Mouse (Mus musculus) heart, embryonic 15.5 days (tissue): Measurements from ENCODE around the gene Ankrd54. TPM values are rescaled to one million over a fixed set of nuclear protein-coding genes. Genes with fewer than 3 reads are reported as not detected.

ENCODE experiments used
- ATAC-seq: fragments of 200-750 bp; cut with Nextera tagmentation; replicated peaks from 2 replicates; pipeline ENCODE4 v1.8.0; 2017; ENCODE audit warnings: low read depth, moderate TSS enrichment; ENCODE audit not compliant: insufficient number of reproducible peaks, insufficient read depth, low FRiP score
- H3K27ac ChIP-seq: fragments of 300-500 bp; sonication (generic); 2 replicates; pipeline ENCODE4 v1.5.1; 2015; ENCODE audit warnings: mild to moderate bottlenecking, inconsistent platforms
- H3K27me3 ChIP-seq: fragments of 300-500 bp; sonication (generic); 2 replicates; pipeline ENCODE4 v1.6.1; 2015; ENCODE audit warnings: inconsistent platforms
- H3K36me3 ChIP-seq: fragments of 300-500 bp; sonication (generic); 2 replicates; pipeline ENCODE4 v1.6.1; 2015; ENCODE audit warnings: mild to moderate bottlenecking, inconsistent platforms
- H3K4me1 ChIP-seq: fragments of 300-500 bp; sonication (generic); replicated peaks from 2 replicates; pipeline ENCODE4 v1.6.1; 2015; ENCODE audit warnings: inconsistent platforms
- H3K4me2 ChIP-seq: fragments of 300-500 bp; sonication (generic); 2 replicates; pipeline ENCODE4 v1.6.1; 2015; ENCODE audit warnings: inconsistent platforms, mild to moderate bottlenecking, moderate library complexity
- H3K4me3 ChIP-seq: fragments of 300-500 bp; sonication (generic); 2 replicates; pipeline ENCODE4 v1.5.1; 2015; ENCODE audit warnings: mild to moderate bottlenecking, inconsistent platforms
- H3K9ac ChIP-seq: fragments of 300-500 bp; sonication (generic); 2 replicates; pipeline ENCODE4 v1.6.1; 2015; ENCODE audit warnings: mild to moderate bottlenecking, inconsistent platforms
- H3K9me3 ChIP-seq: fragments of 300-500 bp; sonication (generic); replicated peaks from 2 replicates; pipeline ENCODE4 v1.6.1; 2016; ENCODE audit warnings: inconsistent platforms
- WGBS: fragments of 180-500 bp; shearing (Covaris S2); methylation state at CpG from one replicate; pipeline ENCODE4 v1.1.7; 2015; ENCODE audit warnings: mixed read lengths; 5-methylcytosine and 5-hydroxymethylcytosine counted together
- polyA plus RNA-seq: library from polyadenylated mRNA; unstranded; fragments of >200 nt; fragmentation: Nextera tagmentation; extraction: Ambion mirVana; gene quantifications from 2 replicates; pipeline ENCODE4 v1.2.1, GENCODE M21; 2015

Ankrd54 gene
- polyA plus RNA-seq, 1 experiment from 2014 or later, result 20.4 TPM

DNA sequence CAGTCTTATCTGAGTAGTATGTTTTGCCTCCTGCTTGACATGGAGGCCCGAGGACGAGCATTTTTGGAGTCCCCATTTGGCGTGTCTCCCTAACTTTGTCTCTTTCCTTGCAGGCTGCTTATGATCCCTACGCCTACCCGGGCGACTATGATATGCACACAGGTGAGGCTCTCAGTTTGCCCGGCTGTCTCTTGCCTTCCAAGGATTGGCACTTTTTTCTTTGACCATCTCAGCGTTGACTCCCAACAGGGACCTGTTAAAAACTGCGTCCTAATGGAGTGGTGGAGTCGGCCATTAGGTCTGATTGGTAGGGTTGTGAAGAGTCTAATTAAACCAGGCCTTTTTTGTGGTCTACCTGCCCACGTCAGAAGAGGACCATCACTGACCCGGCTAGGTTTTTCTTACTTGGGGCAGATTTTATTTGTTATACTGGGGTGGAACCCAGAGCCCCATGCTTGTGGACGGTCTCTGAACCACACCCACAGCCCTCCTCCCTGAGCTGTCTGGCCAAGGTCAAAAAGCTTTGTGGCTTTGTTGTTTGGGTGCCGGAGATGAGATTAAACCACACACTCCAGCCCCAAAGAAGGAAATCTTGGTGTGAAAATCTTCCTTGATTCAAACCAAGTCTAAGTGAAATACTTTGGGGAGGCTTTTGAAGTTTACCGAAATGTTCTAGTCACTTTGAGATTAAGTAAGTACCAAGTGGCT is 13.1 kb upstream of the Ankrd54 start:
- Histone ChIP-seq H3K4me1 (peaks cover 15% of the 10 kb centered on the region), H3K9me3 (no peaks in the 10 kb centered on the region), H3K27me3 (no peaks in the 10 kb centered on the region), H3K4me3 (peak overlapping the region; percentile 92), H3K27ac (peak overlapping the region; percentile 85; the same call in 1 of the 2 replicates), H3K9ac (peak overlapping the region; percentile 91), H3K4me2 (peak overlapping the region; percentile 87), H3K36me3 (peaks cover 38% of the 10 kb centered on the region)
- 31% methylated on average over 15 of the region's 15 CpGs for whole genome bisulfite sequencing
- no peak for ATAC-seq

- under 1% methylated on average over 49 of the region's 49 CpGs for WGBS
- peak; percentile 84 for ATAC-seq
- H3K27ac ChIP-seq, result peak within 1 kb of the TSS; percentile 85
- peak within 1 kb of the TSS; percentile 92 for H3K4me3 ChIP-seq
- H3K36me3 ChIP-seq, result peaks cover 33% of the 10 kb centered on the region
- no peaks in the 10 kb centered on the region for H3K27me3 ChIP-seq
- peak within 1 kb of the TSS; percentile 91 for H3K9ac ChIP-seq
- H3K4me2 ChIP-seq, result peak within 1 kb of the TSS; percentile 87
- H3K9me3 ChIP-seq, result no peaks in the 10 kb centered on the region
- H3K4me1 ChIP-seq, result peaks cover 15% of the 10 kb centered on the region
Observed at GRCm38 (mm10) chr15:79074913-79075532, 12.3 kb upstream of the Ankrd54 start, which contains the start of gene Eif3l. TSS of gene Eif3l (plus strand) at chr15:79075179.

DNA sequence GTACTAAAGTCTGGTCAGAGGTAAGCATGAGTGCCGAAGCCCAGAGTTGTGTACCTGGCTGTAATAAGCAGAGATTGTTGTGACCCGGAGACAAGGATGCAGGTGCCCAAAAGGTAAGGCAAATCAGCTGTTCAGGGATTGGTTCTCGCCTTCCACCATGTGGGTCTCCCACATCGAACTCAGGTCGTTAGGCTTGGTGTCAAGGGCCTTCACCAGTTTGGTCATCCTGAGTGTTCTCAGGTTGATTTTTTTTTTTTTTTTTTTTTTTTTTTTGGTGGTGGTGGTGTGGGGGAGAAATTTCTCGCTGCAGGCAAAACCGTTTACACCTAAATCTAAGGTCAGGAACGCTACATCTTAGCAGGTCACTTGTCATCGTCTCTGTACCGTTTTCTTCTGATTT is 11.8 kb upstream of the Ankrd54 start:
- WGBS, result 30% methylated on average over 10 of the region's 10 CpGs

DNA sequence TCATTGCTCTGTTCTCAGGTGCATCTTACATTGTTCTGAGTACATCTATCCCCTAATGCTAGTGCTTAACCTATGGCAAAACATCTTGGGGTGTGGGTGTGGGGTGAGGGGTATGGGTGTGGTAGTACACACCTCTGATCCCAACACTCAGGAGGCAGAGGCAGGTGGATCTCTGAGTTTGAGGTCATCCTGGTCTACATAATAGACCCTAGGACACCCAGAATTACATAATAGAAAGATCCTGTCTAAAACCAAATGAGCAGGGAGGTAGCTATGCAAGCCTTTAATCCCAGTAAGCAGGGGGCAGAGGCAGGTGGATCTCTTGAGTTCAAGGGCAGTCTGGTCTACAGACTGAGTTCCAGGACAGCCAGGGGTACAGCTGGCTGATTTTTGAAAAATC is 11.1 kb upstream of the Ankrd54 start:
- Histone ChIP-seq H3K4me3 (no peak overlapping the region), H3K27ac (no peak overlapping the region), H3K27me3 (no peaks in the 10 kb centered on the region), H3K4me2 (no peak overlapping the region), H3K4me1 (peaks cover 15% of the 10 kb centered on the region), H3K36me3 (peaks cover 21% of the 10 kb centered on the region), H3K9me3 (no peaks in the 10 kb centered on the region), H3K9ac (no peak overlapping the region)
- no peak for ATAC-seq

More for the DNA sequence above, 11.8 kb upstream of the Ankrd54 start:
- peak overlapping the region; percentile 92 for H3K4me3 ChIP-seq
- no peaks in the 10 kb centered on the region for H3K27me3 ChIP-seq
- H3K9me3 ChIP-seq, result no peaks in the 10 kb centered on the region
- H3K4me1 ChIP-seq, result peaks cover 15% of the 10 kb centered on the region
- H3K27ac ChIP-seq, result peak overlapping the region; percentile 85
- ATAC-seq, result no peak
- peaks cover 27% of the 10 kb centered on the region for H3K36me3 ChIP-seq
- H3K9ac ChIP-seq, result peak overlapping the region; percentile 91
- H3K4me2 ChIP-seq, result peak overlapping the region; percentile 87

GRCm38 (mm10) chr15:79071117-79072039 is 8.7 kb upstream of the Ankrd54 start:
- ATAC-seq, result no peak
- Histone ChIP-seq H3K9ac (no peak overlapping the region), H3K9me3 (no peaks in the 10 kb centered on the region), H3K27ac (no peak overlapping the region), H3K4me2 (no peak overlapping the region), H3K4me3 (no peak overlapping the region), H3K27me3 (no peaks in the 10 kb centered on the region), H3K4me1 (peaks cover 15% of the 10 kb centered on the region), H3K36me3 (no peaks in the 10 kb centered on the region)
- 64% methylated on average over 5 of the region's 5 CpGs for WGBS

DNA sequence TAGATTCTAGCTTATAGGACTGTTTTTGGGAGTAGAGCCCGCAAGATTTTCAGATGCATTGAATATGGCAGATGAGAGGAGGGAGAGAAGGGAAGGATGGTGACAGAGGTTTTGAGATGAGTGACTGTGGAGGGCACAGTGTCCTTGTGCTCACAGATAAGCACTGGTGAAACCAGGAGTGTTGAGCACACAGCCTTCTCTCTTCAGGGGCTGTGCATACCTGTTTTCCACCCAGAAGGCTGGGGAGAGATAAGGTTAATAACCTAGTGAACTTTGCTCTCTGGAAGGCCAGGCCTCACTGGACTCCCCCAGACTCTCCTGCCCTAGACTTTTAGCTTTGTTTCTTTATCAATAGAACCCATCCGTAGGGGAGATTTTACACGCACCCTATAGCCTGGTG is 5.7 kb upstream of the Ankrd54 start:
- Histone ChIP-seq H3K27ac (no peak overlapping the region), H3K9ac (no peak overlapping the region), H3K4me2 (no peak overlapping the region), H3K4me1 (peaks cover 4% of the 10 kb centered on the region), H3K36me3 (no peaks in the 10 kb centered on the region), H3K9me3 (no peaks in the 10 kb centered on the region), H3K27me3 (no peaks in the 10 kb centered on the region), H3K4me3 (no peak overlapping the region)
- no peak for ATAC-seq
- WGBS, result 61% methylated on average over 3 of the region's 3 CpGs

GRCm38 (mm10) chr15:79067631-79068030 is 4.9 kb upstream of the Ankrd54 start:
- Histone ChIP-seq H3K36me3 (no peaks in the 10 kb centered on the region), H3K4me1 (peaks cover 6% of the 10 kb centered on the region), H3K4me2 (no peak overlapping the region), H3K4me3 (no peak overlapping the region), H3K9ac (no peak overlapping the region), H3K27me3 (no peaks in the 10 kb centered on the region), H3K9me3 (no peaks in the 10 kb centered on the region), H3K27ac (no peak overlapping the region)
- no peak for ATAC-seq
- whole genome bisulfite sequencing, result 37% methylated on average over 3 of the region's 3 CpGs

DNA sequence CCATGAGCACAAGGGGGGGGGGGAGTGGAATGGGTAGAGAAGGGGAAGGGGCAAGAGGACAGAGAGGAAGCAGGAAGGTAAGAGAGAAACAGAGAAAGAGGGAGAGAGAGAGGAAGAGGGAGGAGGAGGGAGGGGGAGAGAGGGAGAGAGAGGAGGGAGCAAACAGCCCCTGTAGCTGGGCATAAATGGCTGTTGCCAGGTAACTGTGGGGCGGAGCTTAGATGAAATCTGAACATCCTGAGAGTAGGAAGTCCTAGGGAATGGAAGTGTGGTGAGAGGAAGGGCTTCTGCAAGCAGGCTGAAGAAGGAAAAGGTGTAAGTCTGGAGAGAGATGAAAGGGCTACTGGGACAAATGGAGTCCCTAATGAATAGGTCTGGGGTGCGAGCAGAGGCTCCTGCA is 3.6 kb upstream of the Ankrd54 start:
- H3K4me1 ChIP-seq, result peaks cover 15% of the 10 kb centered on the region
- no peak for ATAC-seq
- no peak overlapping the region for H3K4me3 ChIP-seq
- H3K4me2 ChIP-seq, result no peak overlapping the region
- WGBS, result 58% methylated on average over 2 of the region's 2 CpGs
- no peak overlapping the region for H3K27ac ChIP-seq
- H3K9me3 ChIP-seq, result no peaks in the 10 kb centered on the region
- no peaks in the 10 kb centered on the region for H3K36me3 ChIP-seq
- H3K27me3 ChIP-seq, result no peaks in the 10 kb centered on the region
- no peak overlapping the region for H3K9ac ChIP-seq

GRCm38 (mm10) chr15:79065086-79065770 is 2.5 kb upstream of the Ankrd54 start:
- Histone ChIP-seq H3K27me3 (no peaks in the 10 kb centered on the region), H3K36me3 (0 out of 2 replicates have a peak, but pooled peaks cover 7% of the 10 kb centered on the region), H3K9me3 (no peaks in the 10 kb centered on the region), H3K4me3 (no peak overlapping the region), H3K9ac (no peak overlapping the region), H3K27ac (no peak overlapping the region), H3K4me2 (no peak overlapping the region), H3K4me1 (peaks cover 19% of the 10 kb centered on the region)
- no peak for ATAC-seq
- 48% methylated on average over 8 of the region's 8 CpGs for WGBS

- ATAC-seq, result no peak
- Histone ChIP-seq H3K4me2 (peak overlapping the region; percentile 68), H3K4me3 (peak overlapping the region; percentile 80), H3K36me3 (peaks cover 24% of the 10 kb centered on the region), H3K4me1 (peaks cover 17% of the 10 kb centered on the region), H3K9me3 (no peaks in the 10 kb centered on the region), H3K27me3 (no peaks in the 10 kb centered on the region), H3K9ac (peak overlapping the region; percentile 55), H3K27ac (peak overlapping the region; percentile 46)
- WGBS, result 9% methylated on average over 14 of the region's 14 CpGs
Observed at GRCm38 (mm10) chr15:79063160-79063740, 557 bp upstream of the Ankrd54 start.
